30 mouse cellular contexts compared by ENCODE assay signal in the genomic region with DNA sequence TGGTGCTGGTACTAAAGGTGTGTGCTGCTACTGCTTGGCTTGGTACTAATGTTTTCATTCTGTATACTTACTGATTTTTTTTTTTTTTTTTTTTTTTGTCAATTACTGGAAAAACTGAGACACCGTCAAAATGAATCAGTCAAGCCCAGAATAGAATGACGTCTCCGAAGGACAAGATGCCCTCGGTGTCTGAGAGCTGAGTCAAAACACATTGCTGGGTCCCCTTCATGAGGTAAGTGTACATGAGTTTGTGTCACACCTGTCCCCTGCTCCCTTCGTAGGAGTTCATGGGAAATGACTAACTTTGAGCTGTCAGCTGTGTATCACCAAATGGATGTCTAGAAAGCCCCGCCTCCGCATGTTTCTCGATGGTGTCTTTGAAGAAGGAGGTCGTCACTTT. TPM values are rescaled to one million over a fixed set of nuclear protein-coding genes. Genes with fewer than 3 reads are reported as not detected.
"Had no signal": no experiment of that assay in that cellular context is flagged by ENCODE, and none has a peak within 500 bp of the region (broad histone marks: within the 10 kb centered on the region; RNA-seq: fewer than 3 reads in every experiment).

No protein-coding gene starts in this region.

- H3K9me3 ChIP-seq: heart, embryonic 15.5 days; hindbrain, embryonic 13.5 days; hindbrain, embryonic 15.5 days; kidney, embryonic 15.5 days; limb, embryonic 13.5 days; limb, embryonic 15.5 days; liver, embryonic 12.5 days had no signal

- DNase-seq: gastrocnemius, postnatal 14 days; gastrocnemius, postnatal 36 days; heart, adult 11 months; heart, adult 2 months; heart, postnatal 14 days; heart, postnatal 36 days; kidney, adult 11 months; kidney, adult 2 months; kidney, adult 9 months; kidney, postnatal 14 days; kidney, postnatal 36 days; layer of hippocampus, adult 9-11 months; layer of hippocampus, postnatal 36 days; left cerebral cortex, postnatal 4 days had no signal

- H3K4me2 ChIP-seq: heart, embryonic 11.5 days; heart, embryonic 13.5 days; heart, embryonic 15.5 days; hindbrain, embryonic 13.5 days; hindbrain, embryonic 15.5 days; kidney, embryonic 15.5 days; limb, embryonic 13.5 days; limb, embryonic 15.5 days; liver, embryonic 12.5 days had no signal

- H3K27me3 ChIP-seq: heart, embryonic 15.5 days; hindbrain, embryonic 13.5 days; hindbrain, embryonic 15.5 days; kidney, embryonic 15.5 days; limb, embryonic 13.5 days; limb, embryonic 15.5 days had no signal

- ATAC-seq: hindbrain, postnatal 0 days; intestine, embryonic 16.5 days; liver, embryonic 12.5 days had no signal

- H3K4me3 ChIP-seq: heart, adult 2 months; heart, embryonic 13.5 days; heart, embryonic 15.5 days; hindbrain, embryonic 13.5 days; hindbrain, embryonic 15.5 days; kidney, embryonic 15.5 days; limb, embryonic 13.5 days; limb, embryonic 15.5 days; liver, embryonic 12.5 days had no signal

- H3K27ac ChIP-seq: heart, adult 2 months; heart, embryonic 13.5 days; heart, embryonic 15.5 days; hindbrain, embryonic 13.5 days; hindbrain, embryonic 15.5 days; hindbrain, postnatal 0 days; kidney, embryonic 15.5 days; kidney, postnatal 0 days; limb, embryonic 13.5 days; limb, embryonic 15.5 days; liver, embryonic 12.5 days; liver, embryonic 14.5 days had no signal

- H3K9ac ChIP-seq: heart, embryonic 13.5 days; heart, embryonic 15.5 days; hindbrain, embryonic 13.5 days; hindbrain, embryonic 15.5 days; kidney, embryonic 15.5 days; limb, embryonic 13.5 days; limb, embryonic 15.5 days; liver, embryonic 12.5 days; liver, embryonic 14.5 days had no signal

- H3K36me3 ChIP-seq: heart, embryonic 13.5 days; heart, embryonic 15.5 days; hindbrain, embryonic 13.5 days; hindbrain, embryonic 15.5 days; kidney, embryonic 15.5 days; limb, embryonic 13.5 days; limb, embryonic 15.5 days; liver, embryonic 12.5 days had no signal

RNA-seq across cellular contexts. Expression of a gene that starts 11.0 kb away (rescaled TPM):
- total RNA-seq: hematopoietic stem cell, adult 5-6 weeks had no signal
- polyA plus RNA-seq: hindbrain, embryonic 11.5 days; limb, embryonic 11.5 days had no signal
